Mouse (Mus musculus): Measurements from ENCODE around the gene Snx14.

GRCm38 (mm10) chr9:88409978-88410377 is 28.8 kb downstream of the Snx14 start:
- TF ChIP-seq CTCF (IDR thresholded peaks at IDR 0.05) (no peak), EP300 (IDR thresholded peaks at IDR 0.05) (no peak)

Measured in lung, postnatal 0 days (tissue).